Mouse (Mus musculus) spleen, adult 2 months (tissue): ENCODE measurements around the gene Med16. TPM values are rescaled to one million over a fixed set of nuclear protein-coding genes. Genes with fewer than 3 reads are reported as not detected.

ENCODE experiments used
- DNase-seq, 2 experiments: peaks; one replicate each; pipeline versions ENCODE4 v3.0.0 to v3.0.0-alpha.2; 2012 to 2021; ENCODE audit warnings: low spot score in 2 of 2, low read depth in 1 of 2
- H3K27ac ChIP-seq: fragments of 200-500 bp; 2 replicates; pipeline ENCODE4 v1.5.1; 2012; ENCODE audit warnings: low read length, inconsistent platforms; ENCODE audit not compliant: insufficient read depth
- H3K27me3 ChIP-seq: fragments of 200-500 bp; 2 replicates; pipeline ENCODE4 v1.6.1; 2012; ENCODE audit warnings: mild to moderate bottlenecking, moderate library complexity, low read length, inconsistent platforms; ENCODE audit not compliant: control insufficient read depth, insufficient read depth
- H3K36me3 ChIP-seq: fragments of 200-500 bp; 2 replicates; pipeline ENCODE4 v1.6.1; 2012; ENCODE audit warnings: mild to moderate bottlenecking, low read length, inconsistent platforms; ENCODE audit not compliant: control insufficient read depth, insufficient read depth
- H3K4me1 ChIP-seq: fragments of 200-500 bp; 2 replicates; pipeline ENCODE4 v1.6.1; 2011; ENCODE audit warnings: inconsistent platforms; ENCODE audit not compliant: control insufficient read depth, insufficient read depth, insufficient read length
- H3K4me3 ChIP-seq: fragments of 200-500 bp; 2 replicates; pipeline ENCODE4 v1.5.1; 2011; ENCODE audit warnings: mild to moderate bottlenecking, inconsistent platforms; ENCODE audit not compliant: insufficient read depth, insufficient read length; ENCODE audit errors: extremely low read depth
- CTCF ChIP-seq: fragments of 200-500 bp; IDR thresholded peaks from 2 replicates; pipeline ENCODE4 v1.5.1; 2011; ENCODE audit warnings: mild to moderate bottlenecking, inconsistent platforms; ENCODE audit not compliant: insufficient read depth, insufficient read length, insufficient replicate concordance; ENCODE audit errors: extremely low read depth
- POLR2A ChIP-seq: fragments of 200-500 bp; IDR thresholded peaks from 2 replicates; pipeline ENCODE4 v1.6.1; 2011; ENCODE audit warnings: low read depth, low read length, inconsistent platforms
- WGBS: fragments of 180-500 bp; shearing (Covaris S2); methylation state at CpG from one replicate; pipeline ENCODE4 v1.1.7; 2018; 5-methylcytosine and 5-hydroxymethylcytosine counted together
- polyA plus RNA-seq: library from polyadenylated mRNA; depleted of rRNA; stranded (reverse); fragments of >200 nt; gene quantifications from 2 replicates; pipeline ENCODE4 v1.2.3, GENCODE M21; 2012

Gene Med16
- polyA plus RNA-seq, 1 experiment, result 46.4 TPM

DNA sequence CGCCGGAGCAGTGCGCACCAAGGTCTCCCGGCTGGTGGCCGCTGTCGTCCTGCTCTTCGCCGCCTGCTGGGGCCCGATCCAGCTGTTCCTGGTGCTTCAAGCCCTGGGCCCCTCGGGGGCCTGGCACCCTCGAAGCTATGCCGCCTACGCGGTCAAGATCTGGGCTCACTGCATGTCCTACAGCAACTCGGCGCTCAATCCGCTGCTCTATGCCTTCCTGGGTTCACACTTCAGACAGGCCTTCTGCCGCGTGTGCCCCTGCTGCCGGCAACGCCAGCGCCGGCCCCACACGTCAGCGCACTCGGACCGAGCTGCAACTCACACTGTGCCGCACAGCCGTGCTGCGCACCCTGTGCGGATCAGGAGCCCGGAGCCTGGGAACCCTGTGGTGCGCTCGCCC, 12.8 kb upstream of the Med16 start:
- WGBS, result 24% methylated on average over 30 of the region's 34 CpGs
- TF ChIP-seq CTCF, result no peak
- no peak for TF ChIP-seq POLR2A
- Histone ChIP-seq H3K36me3 (no peaks in the 10 kb centered on the region), H3K4me1 (peaks cover 16% of the 10 kb centered on the region), H3K27me3 (peaks cover 9% of the 10 kb centered on the region; the same call in 1 of the 2 replicates), H3K27ac (no peak overlapping the region), H3K4me3 (no peak overlapping the region)
- no peak for DNase-seq

DNA sequence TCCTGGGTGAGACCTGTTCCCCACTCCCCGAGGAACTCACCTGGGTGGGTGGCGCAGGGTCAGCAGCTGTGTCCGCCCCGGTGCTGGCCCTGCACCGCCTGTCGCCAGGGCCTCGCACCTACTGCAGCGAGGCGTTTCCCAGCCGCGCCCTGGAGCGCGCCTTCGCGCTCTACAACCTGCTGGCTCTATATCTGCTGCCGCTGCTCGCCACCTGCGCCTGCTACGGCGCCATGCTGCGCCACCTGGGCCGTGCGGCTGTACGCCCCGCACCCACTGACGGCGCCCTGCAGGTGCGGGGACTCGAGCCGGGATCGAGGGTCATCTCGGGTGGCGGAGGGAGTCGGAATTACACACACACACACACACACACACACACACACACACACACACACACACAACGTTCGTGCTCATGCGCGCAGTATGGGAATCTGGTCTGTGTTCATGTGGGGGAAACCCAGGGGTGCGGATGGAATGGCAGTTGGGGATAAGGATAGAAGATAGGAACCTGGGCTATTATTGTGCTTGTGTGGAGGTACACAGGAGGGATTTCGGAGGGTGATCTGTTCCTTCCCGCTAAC, 12.3 kb upstream of the Med16 start, which contains the start of gene R3hdm4:
Gene R3hdm4 (minus strand): TSS at position 251 of the 578 bp plus-strand sequence.
- WGBS, result 19% methylated on average over 41 of the region's 41 CpGs
- H3K4me1 ChIP-seq, result peaks cover 18% of the 10 kb centered on the region
- no peaks in the 10 kb centered on the region for H3K36me3 ChIP-seq
- no peak for TF ChIP-seq CTCF
- no peak for TF ChIP-seq POLR2A
- peaks cover 9% of the 10 kb centered on the region; the same call in 1 of the 2 replicates for H3K27me3 ChIP-seq
- H3K27ac ChIP-seq, result no peak within 1 kb of the TSS
- no peak within 1 kb of the TSS for H3K4me3 ChIP-seq
- no peak for DNase-seq

DNA sequence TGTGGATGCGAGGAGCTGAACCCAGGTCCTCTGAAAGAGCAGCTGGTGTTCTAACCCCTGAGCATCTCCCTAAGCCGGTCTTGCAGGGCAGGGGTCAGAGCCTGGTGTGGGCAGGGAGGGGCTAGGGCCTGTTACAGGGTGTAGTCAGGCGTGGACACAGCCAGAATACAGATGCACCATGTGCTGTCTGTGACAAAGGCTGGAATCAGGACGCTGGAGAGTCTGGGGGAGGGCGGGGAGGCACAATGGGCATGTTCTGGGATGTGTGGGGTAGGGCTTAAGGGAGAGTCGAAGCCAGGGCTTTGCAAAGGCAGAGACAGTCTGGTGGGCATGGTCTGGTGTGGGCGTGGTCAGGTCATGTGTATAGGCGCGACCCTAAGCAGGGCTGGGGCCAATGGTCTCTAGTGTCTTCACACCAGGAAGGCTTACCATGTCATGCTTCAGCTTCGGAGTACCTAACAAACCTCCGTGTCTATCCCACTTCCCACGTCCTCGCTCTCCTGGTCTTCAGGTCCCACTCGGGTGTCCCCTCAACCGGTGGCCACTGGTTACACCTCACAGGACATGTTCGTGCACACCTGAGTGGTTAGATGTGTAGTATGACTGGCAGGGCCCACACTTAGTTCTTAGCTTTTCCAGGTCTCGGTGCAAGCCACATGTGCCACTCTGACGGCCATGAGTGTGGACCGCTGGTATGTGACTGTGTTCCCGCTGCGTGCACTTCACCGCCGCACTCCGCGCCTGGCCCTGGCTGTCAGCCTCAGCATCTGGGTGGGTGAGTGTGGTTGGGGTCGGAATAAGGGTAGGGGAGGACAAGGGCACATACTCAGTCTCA, 11.6 kb upstream of the Med16 start:
- WGBS, result 54% methylated on average over 26 of the region's 26 CpGs
- no peaks in the 10 kb centered on the region for H3K36me3 ChIP-seq
- no peak overlapping the region for H3K27ac ChIP-seq
- TF ChIP-seq POLR2A (no peak), CTCF (no peak)
- no peak overlapping the region for H3K4me3 ChIP-seq
- H3K27me3 ChIP-seq, result peaks cover 9% of the 10 kb centered on the region; the same call in 1 of the 2 replicates
- H3K4me1 ChIP-seq, result peaks cover 21% of the 10 kb centered on the region
- no peak for DNase-seq

DNA sequence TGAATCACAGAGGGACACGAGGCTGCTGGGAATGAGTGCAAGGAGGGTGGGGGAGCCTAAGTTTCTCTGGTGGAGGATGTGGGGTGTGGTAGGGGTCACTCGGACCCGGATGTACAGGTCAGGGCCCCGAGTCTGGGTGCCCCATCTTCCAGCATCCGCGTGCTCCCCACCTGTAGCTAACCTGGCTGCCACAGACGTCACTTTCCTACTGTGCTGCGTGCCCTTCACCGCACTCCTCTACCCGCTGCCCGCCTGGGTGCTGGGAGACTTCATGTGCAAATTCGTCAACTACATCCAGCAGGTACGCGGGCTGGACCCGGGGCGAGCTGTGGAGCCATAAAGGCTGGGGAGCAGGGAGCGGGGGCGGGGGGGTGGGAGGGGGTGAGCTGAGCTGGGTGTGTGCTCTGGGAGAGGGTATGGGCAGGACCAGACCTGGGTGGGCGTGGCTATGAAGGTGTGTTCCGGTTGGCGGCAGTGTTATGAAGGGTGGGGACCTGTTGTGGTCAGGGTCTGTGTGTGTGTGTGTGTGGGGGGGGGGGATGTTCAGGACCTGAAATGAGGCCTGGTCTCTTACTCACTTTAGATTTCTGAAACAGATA, 10.6 kb upstream of the Med16 start:
- H3K27me3 ChIP-seq, result peaks cover 9% of the 10 kb centered on the region; the same call in 1 of the 2 replicates
- TF ChIP-seq CTCF (no peak), POLR2A (no peak)
- no peak for DNase-seq
- H3K36me3 ChIP-seq, result no peaks in the 10 kb centered on the region
- WGBS, result 45% methylated on average over 20 of the region's 21 CpGs
- peaks cover 21% of the 10 kb centered on the region for H3K4me1 ChIP-seq
- no peak overlapping the region for H3K4me3 ChIP-seq
- H3K27ac ChIP-seq, result no peak overlapping the region

DNA sequence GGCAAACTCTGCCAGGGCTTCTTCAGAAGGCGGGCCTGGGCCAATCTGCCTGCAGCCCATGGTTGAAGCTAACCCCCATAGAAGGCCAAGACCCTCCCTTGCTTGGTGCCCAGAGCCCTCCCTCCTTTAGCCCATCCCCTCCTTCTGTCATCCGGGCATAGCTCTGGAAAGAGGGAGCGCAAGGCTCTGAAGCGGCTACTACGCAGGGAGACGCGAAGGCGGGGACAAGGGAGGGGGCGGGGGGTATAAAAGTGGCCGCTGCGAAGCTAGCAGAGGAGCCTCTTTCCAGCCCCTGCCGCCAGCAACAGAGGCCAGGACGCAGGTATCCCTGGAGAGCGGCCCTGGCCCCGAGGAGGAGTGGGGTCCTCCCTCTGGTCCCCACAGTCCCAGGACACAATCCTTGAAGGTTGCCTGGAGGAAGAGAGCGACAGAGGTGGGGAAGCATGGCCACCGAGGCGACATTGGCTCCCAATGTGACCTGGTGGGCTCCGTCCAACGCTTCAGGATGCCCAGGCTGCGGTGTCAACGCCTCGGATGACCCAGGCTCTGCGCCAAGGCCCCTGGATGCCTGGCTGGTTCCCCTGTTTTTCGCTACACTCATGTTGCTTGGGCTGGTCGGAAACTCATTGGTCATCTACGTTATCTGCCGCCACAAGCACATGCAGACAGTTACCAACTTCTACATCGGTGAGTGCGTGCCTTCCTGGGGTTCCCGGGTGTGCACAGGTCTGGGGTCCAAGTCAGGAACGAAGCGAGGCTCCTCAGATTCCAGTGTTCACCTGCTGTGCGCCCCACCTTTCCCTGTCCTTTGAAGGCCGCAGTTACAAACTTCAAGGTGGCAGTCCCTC, 9.7 kb upstream of the Med16 start:
- peaks cover 9% of the 10 kb centered on the region; the same call in 1 of the 2 replicates for H3K27me3 ChIP-seq
- H3K27ac ChIP-seq, result no peak overlapping the region
- no peak for TF ChIP-seq POLR2A
- no peak for TF ChIP-seq CTCF
- DNase-seq, result no peak
- WGBS, result 63% methylated on average over 35 of the region's 35 CpGs
- no peak overlapping the region for H3K4me3 ChIP-seq
- peaks cover 21% of the 10 kb centered on the region for H3K4me1 ChIP-seq
- H3K36me3 ChIP-seq, result no peaks in the 10 kb centered on the region

DNA sequence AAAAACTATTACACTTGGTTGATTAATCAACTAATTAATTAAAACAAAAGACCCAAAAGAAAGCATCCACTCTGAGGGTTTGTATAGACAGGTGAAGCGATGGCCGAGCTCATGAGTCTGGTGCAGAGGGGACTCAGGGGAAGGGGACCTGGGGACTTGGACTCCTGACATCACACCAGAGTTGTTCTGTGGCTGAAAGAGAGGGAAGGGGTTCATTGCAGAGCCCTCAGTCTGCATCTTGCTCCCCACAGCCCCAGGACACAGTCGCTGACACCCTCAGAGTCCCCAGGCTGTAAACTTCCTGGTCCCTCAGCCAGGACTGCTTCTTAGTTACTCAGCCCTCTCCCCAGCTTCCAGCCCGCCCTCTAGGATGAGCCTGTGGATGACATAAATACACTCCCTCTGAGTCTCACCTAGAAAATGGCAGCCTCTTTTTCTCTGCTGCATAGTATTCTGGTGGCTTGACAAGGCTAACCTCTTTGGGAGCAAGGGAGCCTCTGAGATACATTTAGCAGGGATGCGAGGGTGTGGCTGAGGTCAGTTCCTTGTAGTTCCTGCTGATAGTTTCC, 8.9 kb upstream of the Med16 start:
- H3K27ac ChIP-seq, result no peak overlapping the region
- peaks cover 9% of the 10 kb centered on the region; the same call in 1 of the 2 replicates for H3K27me3 ChIP-seq

More for the DNA sequence above, 8.9 kb upstream of the Med16 start:
- WGBS, result 82% methylated on average over 5 of the region's 5 CpGs
- Histone ChIP-seq H3K4me3 (no peak overlapping the region), H3K4me1 (peaks cover 21% of the 10 kb centered on the region), H3K36me3 (no peaks in the 10 kb centered on the region)
- TF ChIP-seq POLR2A (no peak), CTCF (no peak)
- no peak for DNase-seq
